Mouse (Mus musculus) gastrocnemius, postnatal 10 days (tissue): ENCODE results near the gene Ptbp1. TPM values are rescaled to one million over a fixed set of nuclear protein-coding genes. Genes with fewer than 3 reads are reported as not detected.
A peak's percentile ranks its signal among the peaks of the same experiment; 100 is the strongest.

Experiments
- DNase-seq: peaks from one replicate; pipeline ENCODE4 v3.0.0; 2021; ENCODE audit warnings: mixed read lengths
- total RNA-seq, 2 experiments: library from RNA; stranded (reverse); gene quantifications; 2 replicates each; pipeline ENCODE4 v1.2.3; 2021

Ptbp1 gene
- total RNA-seq, 2 experiments from 2014 or later: 75.2 to 110 TPM

- DNase-seq: peak; percentile 67
These were observed 4.3 kb downstream of the Ptbp1 start for GRCm38 (mm10) chr10:79858416-79859074.

GRCm38 (mm10) chr10:79859116-79859515, 4.9 kb downstream of the Ptbp1 start:
- DNase-seq: peak; percentile 48

- no peak for DNase-seq
These were observed 6.1 kb downstream of the Ptbp1 start for GRCm38 (mm10) chr10:79860079-79860911.

- no peak for DNase-seq
These were observed 7.2 kb downstream of the Ptbp1 start for GRCm38 (mm10) chr10:79861230-79862048.

- DNase-seq: no peak
These were observed 8.0 kb downstream of the Ptbp1 start for GRCm38 (mm10) chr10:79862049-79862788.

- DNase-seq: no peak
These were observed 8.7 kb downstream of the Ptbp1 start for GRCm38 (mm10) chr10:79862925-79863324.

GRCm38 (mm10) chr10:79864351-79865188, 10.3 kb downstream of the Ptbp1 start:
- DNase-seq: no peak

- DNase-seq: no peak
These were observed 11.0 kb downstream of the Ptbp1 start for GRCm38 (mm10) chr10:79865189-79865601.

GRCm38 (mm10) chr10:79865801-79866295, 11.6 kb downstream of the Ptbp1 start:
- DNase-seq: no peak

GRCm38 (mm10) chr10:79866601-79867000, 12.4 kb downstream of the Ptbp1 start:
- DNase-seq: no peak

- no peak for DNase-seq
These were observed 17.6 kb downstream of the Ptbp1 start for GRCm38 (mm10) chr10:79871845-79872244.

GRCm38 (mm10) chr10:79872862-79873261, 18.6 kb downstream of the Ptbp1 start:
- DNase-seq: no peak

GRCm38 (mm10) chr10:79873313-79873712, 19.1 kb downstream of the Ptbp1 start:
- DNase-seq: no peak

GRCm38 (mm10) chr10:79873715-79874289, 19.6 kb downstream of the Ptbp1 start:
- DNase-seq: no peak

- DNase-seq: no peak
These were observed 20.1 kb downstream of the Ptbp1 start, which contains the start of the genes Prtn3 and Plppr3 for GRCm38 (mm10) chr10:79874290-79874862. Gene Prtn3 (plus strand): TSS chr10:79874476. Gene Plppr3 (minus strand): TSS chr10:79874634.

- DNase-seq: no peak
These were observed 22.9 kb downstream of the Ptbp1 start for GRCm38 (mm10) chr10:79877174-79877573.

- DNase-seq: no peak
These were observed 23.5 kb downstream of the Ptbp1 start for GRCm38 (mm10) chr10:79877757-79878156.

GRCm38 (mm10) chr10:79879527-79879926, 25.3 kb downstream of the Ptbp1 start:
- DNase-seq: no peak

- no peak for DNase-seq
These were observed 26.5 kb downstream of the Ptbp1 start for GRCm38 (mm10) chr10:79880721-79881120.

- DNase-seq: no peak
These were observed 27.8 kb downstream of the Ptbp1 start for GRCm38 (mm10) chr10:79881981-79882380.
